Mouse (Mus musculus) intestine, postnatal 0 days (tissue): ENCODE data around the gene Aar2. TPM values are rescaled to one million over a fixed set of nuclear protein-coding genes. Genes with fewer than 3 reads are reported as not detected.
A peak's percentile ranks its signal among the peaks of the same experiment; 100 is the strongest.

Experiments used
- ATAC-seq: fragments of 200-750 bp; cut with Nextera tagmentation; 2 replicates; pipeline ENCODE4 v1.8.0; 2017; ENCODE audit warnings: mild to moderate bottlenecking, moderate TSS enrichment, moderate library complexity
- H3K27ac ChIP-seq: fragments of 300-500 bp; sonication (generic); 2 replicates; pipeline ENCODE4 v1.5.1; 2014; ENCODE audit warnings: mild to moderate bottlenecking, low read depth, low read length, moderate library complexity
- H3K27me3 ChIP-seq: fragments of 300-500 bp; sonication (generic); replicated peaks from 2 replicates; pipeline ENCODE4 v1.6.1; 2014; ENCODE audit warnings: low read length, mixed read lengths; ENCODE audit not compliant: control insufficient read depth, insufficient read depth
- H3K36me3 ChIP-seq: fragments of 300-500 bp; sonication (generic); 2 replicates; pipeline ENCODE4 v1.6.1; 2014; ENCODE audit warnings: mild to moderate bottlenecking, moderate library complexity; ENCODE audit not compliant: control insufficient read depth, insufficient read depth
- H3K4me1 ChIP-seq: fragments of 300-500 bp; sonication (generic); replicated peaks from 2 replicates; pipeline ENCODE4 v1.6.1; 2014; ENCODE audit warnings: antibody characterized with exemption, low read length, mixed read lengths; ENCODE audit not compliant: control insufficient read depth, insufficient read depth
- H3K4me2 ChIP-seq: fragments of 300-500 bp; sonication (generic); replicated peaks from 2 replicates; pipeline ENCODE4 v1.6.1; 2014; ENCODE audit warnings: low read depth, mild to moderate bottlenecking, moderate library complexity
- H3K4me3 ChIP-seq: fragments of 300-500 bp; sonication (generic); 2 replicates; pipeline ENCODE4 v1.5.1; 2014; ENCODE audit warnings: low read depth, low read length
- H3K9ac ChIP-seq: fragments of 300-500 bp; sonication (generic); 2 replicates; pipeline ENCODE4 v1.6.1; 2014; ENCODE audit warnings: mild to moderate bottlenecking, low read depth, low read length
- H3K9me3 ChIP-seq: fragments of 300-500 bp; sonication (generic); 2 replicates; pipeline ENCODE4 v1.6.1; 2016; ENCODE audit warnings: mixed run types; ENCODE audit not compliant: control insufficient read depth
- CTCF ChIP-seq: sonication (generic); IDR thresholded peaks from 2 replicates; pipeline ENCODE4 v1.5.1; 2016; ENCODE audit warnings: low read depth, mild to moderate bottlenecking, control low read depth, antibody characterized with exemption, moderate library complexity
- WGBS: fragments of 180-500 bp; shearing (Covaris S2); extraction: QIAGEN DNeasy Blood & Tissue Kit; methylation state at CpG from one replicate; pipeline ENCODE4 v1.1.7; 2014; 5-methylcytosine and 5-hydroxymethylcytosine counted together
- polyA plus RNA-seq: library from polyadenylated mRNA; unstranded; fragments of >200 nt; fragmentation: Nextera tagmentation; extraction: Ambion mirVana; gene quantifications from 2 replicates; pipeline ENCODE4 v1.2.1, GENCODE M21; 2015

Aar2 gene
- polyA plus RNA-seq, 1 experiment from 2014 or later, result 25.4 TPM

- Histone ChIP-seq H3K4me1 (no peaks in the 10 kb centered on the region), H3K4me2 (no peak overlapping the region), H3K27ac (no peak overlapping the region), H3K27me3 (no peaks in the 10 kb centered on the region), H3K36me3 (peaks cover 6% of the 10 kb centered on the region; the same call in 1 of the 2 replicates), H3K9ac (no peak overlapping the region), H3K4me3 (no peak overlapping the region), H3K9me3 (no peaks in the 10 kb centered on the region)
- WGBS, result 49% methylated on average over 3 of the region's 3 CpGs
- TF ChIP-seq CTCF, result no peak
- ATAC-seq, result no peak
Observed at GRCm38 (mm10) chr2:156524078-156524477, 23.3 kb upstream of the Aar2 start.

- ATAC-seq, result no peak
- 53% methylated on average over 2 of the region's 2 CpGs for whole genome bisulfite sequencing
- H3K36me3 ChIP-seq, result peaks cover 8% of the 10 kb centered on the region; the same call in 1 of the 2 replicates
Observed at GRCm38 (mm10) chr2:156529726-156530125, 17.7 kb upstream of the Aar2 start.

GRCm38 (mm10) chr2:156533160-156533559, 14.2 kb upstream of the Aar2 start:
- Histone ChIP-seq H3K9ac (no peak overlapping the region), H3K4me2 (no peak overlapping the region), H3K4me3 (no peak overlapping the region), H3K36me3 (peaks cover 8% of the 10 kb centered on the region; the same call in 1 of the 2 replicates), H3K4me1 (no peaks in the 10 kb centered on the region), H3K27ac (no peak overlapping the region), H3K27me3 (no peaks in the 10 kb centered on the region), H3K9me3 (no peaks in the 10 kb centered on the region)
- WGBS, result 51% methylated on average over 2 of the region's 2 CpGs
- TF ChIP-seq CTCF, result no peak
- no peak for ATAC-seq

More at GRCm38 (mm10) chr2:156529726-156530125, 17.7 kb upstream of the Aar2 start:
- no peak overlapping the region for H3K4me2 ChIP-seq
- no peak overlapping the region for H3K9ac ChIP-seq
- H3K4me3 ChIP-seq, result no peak overlapping the region
- TF ChIP-seq CTCF, result peak; percentile 79
- H3K27me3 ChIP-seq, result no peaks in the 10 kb centered on the region
- H3K4me1 ChIP-seq, result no peaks in the 10 kb centered on the region
- no peaks in the 10 kb centered on the region for H3K9me3 ChIP-seq
- no peak overlapping the region for H3K27ac ChIP-seq

- TF ChIP-seq CTCF, result no peak
- H3K4me2 ChIP-seq, result no peak overlapping the region
- no peak overlapping the region for H3K4me3 ChIP-seq
- no peaks in the 10 kb centered on the region for H3K27me3 ChIP-seq
- H3K9ac ChIP-seq, result no peak overlapping the region
- H3K9me3 ChIP-seq, result no peaks in the 10 kb centered on the region
- H3K27ac ChIP-seq, result no peak overlapping the region
- no peaks in the 10 kb centered on the region; the same call in 1 of the 2 replicates for H3K36me3 ChIP-seq
- no peak for ATAC-seq
- WGBS, result 83% methylated on average over 7 of the region's 7 CpGs
- H3K4me1 ChIP-seq, result no peaks in the 10 kb centered on the region
Observed at GRCm38 (mm10) chr2:156538817-156539555, 8.4 kb upstream of the Aar2 start.

GRCm38 (mm10) chr2:156540991-156541390, 6.4 kb upstream of the Aar2 start:
- H3K4me2 ChIP-seq, result no peak overlapping the region
- 82% methylated on average over 7 of the region's 7 CpGs for WGBS
- no peak overlapping the region for H3K9ac ChIP-seq
- no peak for TF ChIP-seq CTCF
- no peak for ATAC-seq
- H3K4me3 ChIP-seq, result no peak overlapping the region
- no peaks in the 10 kb centered on the region; the same call in 1 of the 2 replicates for H3K36me3 ChIP-seq
- H3K27me3 ChIP-seq, result no peaks in the 10 kb centered on the region
- H3K27ac ChIP-seq, result no peak overlapping the region
- no peaks in the 10 kb centered on the region for H3K4me1 ChIP-seq
- H3K9me3 ChIP-seq, result no peaks in the 10 kb centered on the region

GRCm38 (mm10) chr2:156542410-156542809, 5.0 kb upstream of the Aar2 start:
- Histone ChIP-seq H3K27ac (no peak overlapping the region), H3K36me3 (no peaks in the 10 kb centered on the region; the same call in 1 of the 2 replicates), H3K27me3 (no peaks in the 10 kb centered on the region), H3K4me2 (no peak overlapping the region), H3K4me1 (0 out of 2 replicates have a peak, but pooled peaks cover 3% of the 10 kb centered on the region), H3K4me3 (no peak overlapping the region), H3K9me3 (no peaks in the 10 kb centered on the region), H3K9ac (no peak overlapping the region)
- no peak for ATAC-seq
- TF ChIP-seq CTCF, result no peak
- 75% methylated on average over 8 of the region's 8 CpGs for WGBS
